Mouse (Mus musculus) limb, embryonic 12.5 days (tissue): ENCODE data around the gene Gm20388. TPM values are rescaled to one million over a fixed set of nuclear protein-coding genes. Genes with fewer than 3 reads are reported as not detected.

Experiments
- ATAC-seq: fragments of 200-750 bp; cut with Nextera tagmentation; 2 replicates; pipeline ENCODE4 v1.8.0; 2017; ENCODE audit warnings: low read depth, moderate TSS enrichment; ENCODE audit not compliant: insufficient number of reproducible peaks, insufficient read depth, low FRiP score, low TSS enrichment
- H3K27ac ChIP-seq: fragments of 300-500 bp; sonication (generic); 2 replicates; pipeline ENCODE4 v1.5.1; 2016; ENCODE audit warnings: mild to moderate bottlenecking, moderate library complexity
- H3K27me3 ChIP-seq: fragments of 300-500 bp; sonication (generic); 2 replicates; pipeline ENCODE4 v1.6.1; 2016; ENCODE audit warnings: mild to moderate bottlenecking, moderate library complexity
- H3K36me3 ChIP-seq: fragments of 300-500 bp; sonication (generic); 2 replicates; pipeline ENCODE4 v1.6.1; 2016; ENCODE audit warnings: mild to moderate bottlenecking, moderate library complexity
- H3K4me1 ChIP-seq: fragments of 300-500 bp; sonication (generic); replicated peaks from 2 replicates; pipeline ENCODE4 v1.6.1; 2016
- H3K4me2 ChIP-seq: fragments of 300-500 bp; sonication (generic); 2 replicates; pipeline ENCODE4 v1.6.1; 2016; ENCODE audit warnings: mild to moderate bottlenecking, moderate library complexity
- H3K4me3 ChIP-seq: fragments of 300-500 bp; sonication (generic); replicated peaks from 2 replicates; pipeline ENCODE4 v1.5.1; 2016; ENCODE audit warnings: mild to moderate bottlenecking
- H3K9ac ChIP-seq: fragments of 300-500 bp; sonication (generic); replicated peaks from 2 replicates; pipeline ENCODE4 v1.6.1; 2016; ENCODE audit warnings: mild to moderate bottlenecking, moderate library complexity
- H3K9me3 ChIP-seq: fragments of 300-500 bp; sonication (generic); 2 replicates; pipeline ENCODE4 v1.6.1; 2016; ENCODE audit warnings: mild to moderate bottlenecking, moderate library complexity
- WGBS: fragments of 180-500 bp; shearing (Covaris S2); methylation state at CpG from one replicate; pipeline ENCODE4 v1.1.7; 2016; 5-methylcytosine and 5-hydroxymethylcytosine counted together
- polyA plus RNA-seq: library from polyadenylated mRNA; unstranded; fragments of >200 nt; fragmentation: Nextera tagmentation; extraction: Ambion mirVana; gene quantifications from 2 replicates; pipeline ENCODE4 v1.2.1, GENCODE M21; 2016

Gene Gm20388
- polyA plus RNA-seq, 1 experiment from 2014 or later, result not detected

DNA sequence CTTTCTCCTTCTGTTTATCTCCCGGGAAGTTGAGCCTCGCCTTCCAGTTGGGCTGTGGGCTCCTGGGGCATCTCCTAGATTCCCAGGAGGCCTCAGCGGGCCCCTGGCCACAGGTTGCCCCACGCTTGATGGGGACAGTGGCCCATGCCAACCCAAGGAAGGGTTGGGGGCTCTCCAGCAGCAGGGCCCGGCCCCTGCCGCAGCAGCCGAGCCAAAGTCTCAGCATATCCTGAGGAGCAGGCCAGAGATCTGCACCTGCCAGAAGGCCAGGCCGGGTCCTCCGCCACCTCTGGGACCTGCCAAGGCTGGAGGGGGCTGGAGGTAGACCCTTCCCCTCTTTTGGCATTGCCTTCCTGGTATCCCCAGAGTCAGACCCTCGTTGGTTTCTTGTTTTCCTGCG lies 1820.4 kb downstream of the Gm20388 start:
- Histone ChIP-seq H3K4me3 (peak overlapping the region; percentile 53), H3K4me1 (peaks cover 18% of the 10 kb centered on the region), H3K9me3 (peaks cover 8% of the 10 kb centered on the region; the same call in 1 of the 2 replicates), H3K9ac (no peak overlapping the region), H3K27me3 (peaks cover 82% of the 10 kb centered on the region), H3K4me2 (peak overlapping the region; percentile 85), H3K27ac (no peak overlapping the region), H3K36me3 (no peaks in the 10 kb centered on the region)
- ATAC-seq, result no peak
- WGBS, result 3% methylated on average over 11 of the region's 11 CpGs

DNA sequence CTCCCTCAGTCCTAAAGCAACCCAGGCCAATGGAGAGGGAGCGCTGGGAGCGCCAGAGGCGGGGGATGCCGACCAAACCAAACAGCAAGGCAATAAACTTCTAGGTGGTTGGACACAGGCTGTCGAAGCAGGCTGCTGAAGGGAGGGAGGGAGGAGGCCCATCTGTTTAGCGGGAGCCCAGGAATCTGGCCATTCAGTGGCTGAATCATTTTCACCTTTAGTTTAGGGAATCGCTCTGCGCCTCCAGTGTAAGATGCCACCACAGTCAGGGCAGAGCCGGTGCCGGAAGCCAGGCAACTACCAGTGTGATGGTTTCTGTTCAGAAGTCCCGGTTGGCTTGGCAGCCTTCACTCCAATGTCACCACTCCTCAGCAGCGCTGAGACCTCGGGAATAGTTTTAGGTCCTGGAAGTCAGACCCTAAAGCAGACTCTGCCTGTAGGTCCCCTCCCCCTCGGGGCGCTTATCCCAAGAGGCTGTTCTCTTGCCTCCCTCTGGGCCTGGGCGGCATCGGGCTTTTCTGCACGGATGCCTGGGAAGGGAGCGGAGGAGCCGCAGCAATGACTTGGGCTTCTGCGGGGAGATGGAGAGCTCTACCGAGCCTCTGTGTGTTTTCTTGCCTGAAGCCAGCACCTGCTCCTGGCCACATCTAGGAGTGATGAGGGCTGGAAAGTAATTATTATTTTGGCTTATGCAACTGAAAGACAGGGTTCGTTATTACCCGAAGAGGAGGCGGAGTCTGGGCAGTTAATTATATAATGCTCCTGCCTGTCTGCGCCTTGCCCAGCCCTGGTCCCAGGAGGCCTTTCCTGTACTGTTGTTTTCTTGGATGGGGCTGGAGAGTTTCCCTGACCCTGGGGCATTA lies 1821.1 kb downstream of the Gm20388 start:
- H3K27ac ChIP-seq, result no peak overlapping the region
- 0 out of 2 replicates have a peak overlapping the region, but pooled peaks have one; percentile 85 for H3K4me2 ChIP-seq
- H3K9me3 ChIP-seq, result peaks cover 8% of the 10 kb centered on the region; the same call in 1 of the 2 replicates
- no peaks in the 10 kb centered on the region for H3K36me3 ChIP-seq
- no peak for ATAC-seq
- peaks cover 18% of the 10 kb centered on the region for H3K4me1 ChIP-seq
- H3K4me3 ChIP-seq, result peak overlapping the region; percentile 53
- H3K9ac ChIP-seq, result no peak overlapping the region
- peaks cover 87% of the 10 kb centered on the region for H3K27me3 ChIP-seq
- WGBS, result 7% methylated on average over 26 of the region's 26 CpGs

DNA sequence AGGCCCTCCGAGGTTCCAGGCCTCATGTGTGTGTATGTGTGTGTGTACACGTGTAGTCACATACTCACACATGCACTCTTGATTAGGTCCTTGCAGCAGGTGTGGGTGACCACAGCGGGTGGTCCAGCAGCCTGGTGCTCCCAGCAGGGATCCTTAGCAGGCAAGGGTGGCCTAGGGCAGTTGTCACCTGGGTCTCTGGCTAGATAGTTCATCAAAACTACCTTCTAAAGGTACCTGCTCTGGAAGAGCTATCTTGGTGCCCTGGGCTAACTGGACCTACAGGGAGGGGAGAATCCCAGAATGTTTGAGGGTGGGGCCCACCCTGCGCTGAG lies 1821.7 kb downstream of the Gm20388 start:
- Histone ChIP-seq H3K4me3 (no peak overlapping the region), H3K27me3 (peaks cover 84% of the 10 kb centered on the region), H3K36me3 (no peaks in the 10 kb centered on the region), H3K9ac (no peak overlapping the region), H3K4me1 (peaks cover 18% of the 10 kb centered on the region), H3K27ac (no peak overlapping the region), H3K4me2 (no peak overlapping the region), H3K9me3 (peaks cover 4% of the 10 kb centered on the region; the same call in 1 of the 2 replicates)
- WGBS, result 54% methylated on average over 4 of the region's 4 CpGs
- no peak for ATAC-seq

DNA sequence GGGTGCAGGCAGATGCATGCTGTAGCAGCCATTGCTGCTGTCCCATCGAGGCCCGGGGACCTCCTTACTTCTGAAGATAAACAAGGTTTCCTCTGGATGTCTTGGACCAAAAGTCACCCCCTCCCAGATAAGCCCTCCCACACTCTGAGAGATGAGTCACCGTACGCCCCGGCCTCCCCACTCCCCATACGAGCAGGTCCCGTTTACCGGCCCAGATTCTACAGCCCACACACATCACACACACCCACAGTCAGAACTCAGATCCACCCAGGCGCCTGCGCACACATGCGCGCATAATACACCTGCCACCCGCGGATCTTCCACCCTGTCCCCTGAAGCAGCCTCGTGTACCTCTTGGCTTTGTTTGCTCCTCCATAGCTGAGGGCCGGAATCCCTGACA lies 1823.6 kb downstream of the Gm20388 start:
- H3K36me3 ChIP-seq, result no peaks in the 10 kb centered on the region
- H3K9ac ChIP-seq, result no peak overlapping the region
- H3K4me3 ChIP-seq, result no peak overlapping the region
- no peak for ATAC-seq
- 85% methylated on average over 16 of the region's 16 CpGs for WGBS
- peaks cover 72% of the 10 kb centered on the region for H3K27me3 ChIP-seq
- H3K4me1 ChIP-seq, result peaks cover 18% of the 10 kb centered on the region
- H3K4me2 ChIP-seq, result no peak overlapping the region
- no peaks in the 10 kb centered on the region for H3K9me3 ChIP-seq
- no peak overlapping the region for H3K27ac ChIP-seq

DNA sequence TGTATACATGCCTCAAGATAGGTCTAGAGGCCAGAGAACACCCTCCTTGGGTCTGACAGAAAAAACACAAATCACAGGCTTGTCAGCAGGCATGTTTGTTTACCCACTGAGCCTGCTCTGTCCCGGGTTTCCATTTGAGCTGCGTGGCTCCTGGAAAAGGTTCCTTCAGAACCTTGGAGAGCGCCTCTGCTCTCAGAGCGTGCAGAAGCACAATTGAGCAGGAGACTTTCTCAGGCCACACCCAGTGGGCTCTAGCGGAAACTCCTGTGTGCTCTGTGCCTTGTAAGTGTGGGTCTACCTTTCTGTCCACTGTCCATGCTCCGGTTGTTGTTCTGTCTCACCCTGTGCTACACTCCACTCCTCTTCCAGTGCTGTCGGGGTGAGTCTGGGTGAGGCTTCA lies 1825.6 kb downstream of the Gm20388 start:
- no peak for ATAC-seq

DNA sequence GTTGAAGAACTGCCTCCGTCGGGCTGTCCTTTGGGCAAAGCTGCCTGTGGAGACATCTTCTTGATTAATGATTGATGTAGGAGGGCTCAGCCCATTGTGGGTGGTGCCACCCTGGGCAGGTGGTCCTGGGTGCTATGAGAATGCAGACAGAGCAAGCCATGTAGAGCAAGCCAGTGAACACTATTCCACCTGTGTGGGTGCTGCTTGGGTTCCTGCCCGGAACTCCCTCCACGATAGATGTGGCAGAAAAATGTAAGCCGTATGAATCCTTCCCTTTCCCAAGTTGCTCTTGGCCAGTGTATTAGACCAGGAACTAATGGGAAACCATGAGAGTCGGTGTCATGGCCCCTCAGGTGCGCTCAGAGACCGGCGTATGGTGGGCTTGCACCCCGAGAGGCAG lies 1830.1 kb downstream of the Gm20388 start:
- WGBS, result 88% methylated on average over 10 of the region's 10 CpGs
- H3K9me3 ChIP-seq, result no peaks in the 10 kb centered on the region
- H3K4me1 ChIP-seq, result no peaks in the 10 kb centered on the region
- H3K4me3 ChIP-seq, result no peak overlapping the region
- ATAC-seq, result no peak
- H3K4me2 ChIP-seq, result no peak overlapping the region
- no peaks in the 10 kb centered on the region for H3K36me3 ChIP-seq
- H3K27me3 ChIP-seq, result peaks cover 15% of the 10 kb centered on the region; the same call in 1 of the 2 replicates
- no peak overlapping the region for H3K27ac ChIP-seq
- H3K9ac ChIP-seq, result no peak overlapping the region

More for the DNA sequence above, 1825.6 kb downstream of the Gm20388 start:
- Histone ChIP-seq H3K4me1 (peaks cover 10% of the 10 kb centered on the region), H3K4me3 (no peak overlapping the region), H3K9ac (no peak overlapping the region), H3K4me2 (no peak overlapping the region), H3K27ac (no peak overlapping the region), H3K27me3 (peaks cover 53% of the 10 kb centered on the region), H3K9me3 (no peaks in the 10 kb centered on the region), H3K36me3 (no peaks in the 10 kb centered on the region)
- 15% methylated on average over 7 of the region's 7 CpGs for WGBS

DNA sequence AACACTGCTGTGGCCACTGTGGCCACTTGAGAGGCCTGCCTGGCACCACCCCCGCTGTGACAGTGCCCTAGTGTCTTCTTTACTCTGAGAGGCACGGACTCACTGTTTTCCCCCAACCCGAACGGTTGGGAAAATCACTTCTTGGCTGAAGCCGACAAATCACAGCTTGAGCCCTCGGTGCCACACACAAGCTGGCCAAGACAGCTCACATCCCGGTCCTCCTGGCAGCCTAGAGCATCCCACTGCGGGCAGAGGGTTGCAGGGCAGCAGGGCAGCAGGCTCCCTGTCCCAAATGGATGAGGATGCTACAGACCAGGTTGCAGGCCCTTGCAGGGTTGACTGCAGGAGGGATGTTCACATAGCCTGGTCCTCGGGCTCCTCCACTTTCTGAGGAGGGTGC lies 1838.9 kb downstream of the Gm20388 start:
- H3K4me1 ChIP-seq, result no peaks in the 10 kb centered on the region
- H3K36me3 ChIP-seq, result no peaks in the 10 kb centered on the region
- H3K4me2 ChIP-seq, result no peak overlapping the region
- no peak overlapping the region for H3K4me3 ChIP-seq
- no peak overlapping the region for H3K27ac ChIP-seq
- H3K27me3 ChIP-seq, result peaks cover 47% of the 10 kb centered on the region
- no peak overlapping the region for H3K9ac ChIP-seq
- no peak for ATAC-seq
- H3K9me3 ChIP-seq, result peaks cover 12% of the 10 kb centered on the region
- 81% methylated on average over 9 of the region's 9 CpGs for WGBS

DNA sequence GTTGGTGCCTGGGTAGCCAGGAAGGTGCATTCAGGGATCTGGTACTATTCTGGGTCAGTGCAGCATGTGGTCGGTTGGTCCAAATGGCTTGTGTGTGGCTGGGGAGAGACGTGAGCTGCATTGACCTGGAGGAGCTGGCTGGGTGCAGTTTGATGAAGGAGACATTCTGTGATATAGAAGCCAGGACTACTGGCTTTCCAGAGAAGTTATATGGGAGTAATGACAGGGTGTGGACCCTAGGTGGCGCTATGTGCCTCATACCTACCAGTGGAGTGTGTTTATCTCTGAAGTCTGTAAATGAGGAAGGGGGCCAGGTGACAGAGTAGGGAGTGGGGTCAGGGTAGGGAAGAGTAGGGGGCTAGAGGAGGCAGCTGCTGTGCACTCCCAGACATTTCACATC lies 1839.9 kb downstream of the Gm20388 start:
- ATAC-seq, result no peak
- no peak overlapping the region for H3K4me3 ChIP-seq
- H3K9me3 ChIP-seq, result peaks cover 12% of the 10 kb centered on the region
- H3K9ac ChIP-seq, result no peak overlapping the region
- WGBS, result 34% methylated on average over 3 of the region's 3 CpGs
- no peaks in the 10 kb centered on the region for H3K4me1 ChIP-seq
- no peak overlapping the region for H3K4me2 ChIP-seq
- H3K36me3 ChIP-seq, result no peaks in the 10 kb centered on the region
- H3K27ac ChIP-seq, result no peak overlapping the region
- peaks cover 57% of the 10 kb centered on the region for H3K27me3 ChIP-seq

DNA sequence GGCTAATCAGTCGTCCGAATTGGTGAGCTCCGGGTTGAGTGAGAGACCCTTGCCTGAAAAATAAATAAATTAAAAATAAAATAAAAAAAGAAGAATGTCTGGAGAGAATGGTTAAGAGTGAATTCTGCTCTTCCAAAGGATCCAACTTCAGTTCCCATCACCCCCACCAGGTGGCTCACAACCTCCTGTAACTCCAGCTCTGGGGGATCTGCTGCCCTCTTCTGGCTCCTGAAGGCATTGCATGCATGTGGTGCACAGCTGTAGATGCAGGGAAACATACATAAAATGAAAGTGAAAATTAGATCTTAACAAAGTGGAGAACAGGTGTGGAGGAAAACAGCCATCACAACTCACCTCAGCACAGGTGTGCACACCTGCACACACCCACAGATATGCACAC lies 1840.8 kb downstream of the Gm20388 start:
- no peak overlapping the region for H3K27ac ChIP-seq
- no peak overlapping the region for H3K4me2 ChIP-seq
- no peak for ATAC-seq
- H3K4me1 ChIP-seq, result no peaks in the 10 kb centered on the region
- H3K9me3 ChIP-seq, result peaks cover 12% of the 10 kb centered on the region
- 15% methylated on average over 3 of the region's 3 CpGs for WGBS
- no peak overlapping the region for H3K4me3 ChIP-seq
- H3K27me3 ChIP-seq, result peaks cover 64% of the 10 kb centered on the region
- H3K36me3 ChIP-seq, result no peaks in the 10 kb centered on the region
- no peak overlapping the region for H3K9ac ChIP-seq

DNA sequence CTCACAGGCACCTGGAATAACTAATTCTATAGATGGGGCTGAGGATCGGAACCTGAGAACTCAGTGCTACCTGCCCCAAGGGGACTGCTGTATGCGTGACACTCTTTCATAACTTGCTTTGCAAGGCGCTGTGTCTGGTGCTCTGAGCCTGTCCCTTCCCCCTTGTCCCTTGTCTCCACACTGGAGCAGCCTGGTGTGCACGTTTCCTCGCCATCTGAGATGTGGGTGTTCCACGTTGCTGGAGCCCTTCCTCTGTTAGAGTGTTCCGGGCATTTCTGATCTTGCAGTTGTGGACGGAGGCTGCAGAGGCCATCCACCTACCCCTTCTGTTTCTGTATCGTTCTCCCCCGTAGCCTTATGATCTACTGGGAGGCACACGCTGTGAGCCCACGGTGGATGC lies 1847.8 kb downstream of the Gm20388 start:
- no peak for ATAC-seq
- H3K9me3 ChIP-seq, result no peaks in the 10 kb centered on the region
- H3K36me3 ChIP-seq, result no peaks in the 10 kb centered on the region
- H3K27me3 ChIP-seq, result peaks cover 47% of the 10 kb centered on the region
- H3K4me3 ChIP-seq, result no peak overlapping the region
- WGBS, result 70% methylated on average over 12 of the region's 12 CpGs
- H3K27ac ChIP-seq, result no peak overlapping the region
- no peak overlapping the region for H3K4me2 ChIP-seq
- H3K4me1 ChIP-seq, result peaks cover 2% of the 10 kb centered on the region
- no peak overlapping the region for H3K9ac ChIP-seq

DNA sequence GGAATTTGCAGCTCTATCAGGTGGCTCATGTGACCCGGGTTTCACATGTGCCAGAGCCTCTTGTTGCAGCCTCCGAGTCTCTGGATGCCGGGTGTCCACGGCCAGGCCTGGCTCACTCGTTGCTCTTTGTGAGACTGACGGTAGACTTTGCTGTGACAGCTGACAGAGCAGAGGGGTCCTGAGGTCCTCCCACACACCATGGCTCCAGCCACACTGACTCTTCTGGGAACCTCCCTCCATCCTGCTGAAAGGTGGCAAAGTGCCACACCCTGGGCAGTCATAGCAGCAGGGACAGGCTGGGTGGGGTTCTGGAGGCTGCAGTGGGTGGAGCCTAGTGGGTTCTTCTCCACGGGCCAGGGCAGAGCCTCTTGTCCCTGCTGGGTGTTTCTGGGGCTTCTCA lies 1849.8 kb downstream of the Gm20388 start:
- Histone ChIP-seq H3K9ac (no peak overlapping the region), H3K36me3 (no peaks in the 10 kb centered on the region), H3K27me3 (peaks cover 27% of the 10 kb centered on the region), H3K27ac (no peak overlapping the region), H3K4me2 (no peak overlapping the region), H3K4me3 (no peak overlapping the region), H3K9me3 (no peaks in the 10 kb centered on the region), H3K4me1 (peaks cover 7% of the 10 kb centered on the region)
- 75% methylated on average over 7 of the region's 7 CpGs for WGBS
- ATAC-seq, result no peak

DNA sequence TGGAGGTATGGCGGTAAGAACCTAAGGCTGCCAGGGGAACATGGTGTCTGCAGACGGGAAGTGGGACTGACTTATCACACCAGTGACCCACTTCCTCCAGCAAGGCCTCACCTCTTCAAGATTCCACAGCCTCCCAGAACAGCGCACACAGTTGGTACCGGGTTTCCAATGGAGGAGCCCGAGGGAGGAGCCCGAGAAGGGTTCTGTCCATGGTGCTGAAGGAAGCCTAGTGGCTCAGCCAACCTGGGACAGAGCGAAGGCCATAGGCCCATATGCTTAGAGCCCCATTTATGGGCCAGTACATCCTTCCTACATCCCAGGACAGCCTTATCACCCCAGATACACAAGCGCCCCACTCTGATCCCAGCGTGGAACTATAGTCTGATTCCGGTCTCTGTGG lies 1850.8 kb downstream of the Gm20388 start:
- H3K4me3 ChIP-seq, result no peak overlapping the region
- ATAC-seq, result no peak
- no peak overlapping the region for H3K9ac ChIP-seq
- H3K4me1 ChIP-seq, result peaks cover 7% of the 10 kb centered on the region
- H3K36me3 ChIP-seq, result no peaks in the 10 kb centered on the region
- no peak overlapping the region for H3K4me2 ChIP-seq
- H3K9me3 ChIP-seq, result no peaks in the 10 kb centered on the region
- WGBS, result 25% methylated on average over 10 of the region's 10 CpGs
- peaks cover 17% of the 10 kb centered on the region for H3K27me3 ChIP-seq
- no peak overlapping the region for H3K27ac ChIP-seq
